Mouse (Mus musculus) heart, adult 8-10 months (tissue): ENCODE results near the gene Stoml2. TPM values are rescaled to one million over a fixed set of nuclear protein-coding genes. Genes with fewer than 3 reads are reported as not detected.
"Not testable (repeated sequence)": the region's sequence is repeated elsewhere in the genome, so short reads cannot be mapped to it uniquely, and the experiment has no call there.

Experiments used
- DNase-seq: peaks from one replicate; pipeline ENCODE4 v3.0.0; 2022; ENCODE audit warnings: low spot score
- total RNA-seq, 4 experiments: library from RNA; stranded (reverse); gene quantifications; 2 replicates each; pipeline ENCODE4 v1.2.4; 2022

Gene Stoml2
- total RNA-seq, 4 experiments from 2014 or later, result 104 to 110 (median 108) TPM

- DNase-seq, result no peak
These were observed 26.6 kb downstream of the Stoml2 start for GRCm38 (mm10) chr4:43004951-43005350.

- no peak for DNase-seq
These were observed 28.6 kb downstream of the Stoml2 start for GRCm38 (mm10) chr4:43002756-43003439.

- DNase-seq, result no peak
These were observed 30.2 kb downstream of the Stoml2 start for GRCm38 (mm10) chr4:43001272-43001671.

DNA sequence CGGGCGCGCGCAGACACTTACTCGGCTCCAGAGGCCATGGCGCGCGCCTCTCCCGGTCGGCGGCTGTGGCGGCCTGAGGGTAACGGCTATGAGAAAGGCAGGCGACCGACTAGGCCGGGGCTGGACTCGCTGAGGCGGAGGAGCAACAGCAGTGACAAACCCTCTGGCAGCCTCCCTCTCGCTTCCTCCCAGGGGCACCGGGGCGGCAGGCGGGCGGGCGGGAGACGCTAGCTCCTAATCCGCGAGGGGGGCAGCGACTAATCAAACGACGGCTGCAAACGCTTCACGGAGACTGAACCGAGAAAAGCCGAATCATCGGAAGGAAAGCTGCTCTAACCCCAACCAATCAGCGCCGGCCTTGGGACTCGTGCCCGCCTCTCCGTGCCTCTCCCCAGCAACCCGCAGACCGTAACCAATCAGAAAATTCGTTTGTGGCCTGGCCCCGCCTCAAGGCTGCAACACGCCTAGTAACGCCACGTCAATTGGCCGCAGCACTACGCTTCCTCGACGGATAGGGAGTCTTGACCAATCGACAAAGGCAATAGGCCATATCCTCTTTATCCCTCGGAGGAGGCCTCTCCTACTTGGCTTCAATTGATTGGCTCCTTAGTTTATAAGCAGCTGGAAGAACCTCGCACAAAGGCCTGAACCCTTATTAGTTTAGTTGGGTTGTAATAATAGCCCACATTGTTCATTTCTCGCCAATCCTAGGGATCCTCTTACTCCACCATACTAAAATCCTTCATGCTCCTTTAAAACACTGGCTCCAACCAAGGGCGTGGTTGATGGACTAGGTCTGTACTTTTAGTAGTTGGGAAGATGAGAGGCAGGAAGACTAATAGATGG lies 31.1 kb downstream of the Stoml2 start, which contains the start of gene Vcp:
Gene Vcp (minus strand): TSS at position 367 of the 846 bp plus-strand sequence.
- DNase-seq, result peak; percentile 99

DNA sequence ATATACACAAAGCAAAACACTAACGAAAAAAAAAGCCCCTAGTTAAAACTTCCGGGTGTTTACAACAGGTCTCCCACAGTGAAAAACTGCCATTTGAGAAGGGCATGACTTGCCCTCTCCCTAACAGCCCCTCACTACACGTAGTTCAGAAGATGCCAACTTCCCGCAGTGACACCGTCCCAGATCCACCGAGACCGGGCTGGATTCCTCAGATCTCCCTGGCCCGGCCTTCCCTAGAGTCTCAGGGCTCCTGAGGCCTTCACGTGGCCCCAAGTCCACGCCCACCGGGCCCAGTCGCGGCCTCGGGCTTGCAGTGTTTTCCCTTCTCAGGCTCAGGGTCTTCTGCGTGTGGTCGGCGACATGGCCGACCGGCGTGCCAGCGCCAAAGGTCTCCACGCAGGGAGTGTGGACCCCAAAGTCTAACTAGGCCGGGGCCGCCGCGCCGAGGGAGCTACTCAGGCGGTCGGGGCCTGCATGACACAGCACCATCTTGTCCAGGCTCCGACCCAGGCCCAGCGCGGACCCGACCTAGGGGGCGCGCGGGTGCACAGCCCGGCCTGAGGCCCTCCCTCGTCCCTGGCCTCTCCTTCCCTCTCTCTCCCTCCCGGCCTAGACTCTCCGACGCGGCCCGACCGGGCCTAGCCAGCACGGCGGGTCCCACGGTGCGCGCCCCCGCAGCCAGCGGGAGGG lies 31.9 kb downstream of the Stoml2 start:
- DNase-seq, result peak; percentile 60

DNA sequence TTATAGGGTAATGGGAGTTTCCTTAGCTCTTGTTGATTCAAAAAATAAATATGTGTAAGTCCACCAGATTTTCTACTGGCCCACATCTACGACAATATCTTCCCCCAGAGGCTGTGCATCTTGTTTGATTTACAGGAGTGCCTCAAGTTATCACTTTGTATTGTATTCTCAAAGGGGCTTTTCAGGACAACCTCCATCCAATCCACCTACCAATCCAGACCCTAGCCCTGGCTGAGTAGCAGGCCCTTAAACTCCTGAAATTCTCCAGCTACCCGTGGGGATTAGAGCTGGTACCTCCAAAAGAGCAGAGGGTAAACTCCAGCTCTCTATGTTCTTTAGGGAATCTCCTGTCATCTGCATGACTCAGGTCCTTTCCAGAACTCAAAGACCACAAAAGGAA lies 33.5 kb downstream of the Stoml2 start:
- no peak for DNase-seq

GRCm38 (mm10) chr4:42988296-42988695 lies 43.2 kb downstream of the Stoml2 start:
- DNase-seq, result no peak

DNA sequence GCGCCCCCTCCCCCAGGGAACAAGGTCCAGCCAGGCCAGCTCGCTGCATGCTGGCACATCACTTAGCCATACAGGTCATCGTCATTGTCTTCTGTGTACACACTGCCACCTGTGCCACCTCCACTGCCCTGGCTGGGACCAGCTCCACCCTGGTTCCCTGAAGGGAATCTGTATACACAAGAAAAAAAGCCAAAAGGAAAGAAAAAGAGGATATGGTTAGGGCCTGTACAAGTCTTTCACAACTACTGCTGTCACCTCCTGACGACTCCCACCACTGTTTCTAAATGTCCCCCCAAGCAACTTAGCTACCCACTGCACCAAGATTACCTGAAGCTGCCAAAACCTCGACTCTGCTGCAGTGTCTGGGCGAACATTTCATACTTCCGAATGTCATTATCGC lies 51.0 kb downstream of the Stoml2 start:
- DNase-seq, result not testable (repeated sequence)

DNA sequence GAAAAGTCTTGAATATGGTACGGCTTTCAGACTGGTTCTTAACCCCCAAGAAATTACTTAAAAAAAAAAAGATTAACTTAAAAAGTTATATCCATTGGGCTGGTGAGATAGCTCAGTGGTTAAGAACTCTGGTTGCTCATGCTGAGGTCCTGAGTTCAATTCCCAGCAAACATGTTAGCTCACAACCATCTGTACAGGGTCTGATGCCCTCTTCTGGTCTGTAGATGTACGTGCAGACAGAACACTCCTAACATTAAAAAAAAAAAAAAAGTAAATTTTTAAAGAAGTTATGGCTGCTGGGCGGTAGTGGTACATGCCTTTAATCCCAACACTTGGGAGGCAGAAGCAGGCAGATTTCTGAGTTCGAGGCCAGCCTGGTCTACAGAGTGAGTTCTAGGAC lies 53.4 kb downstream of the Stoml2 start:
- no peak for DNase-seq

Other genes with a start within 250 kb of the Stoml2 start
- not detected for gene Fam205a1, start 177.8 kb downstream of the Stoml2 start, total RNA-seq
- gene Gm12394, start 174.9 kb downstream of the Stoml2 start, total RNA-seq, result not detected
- 10 to 100 TPM in 2 of 4 experiments, 1 to 10 TPM in 2; 7.5 to 11.8 (median 10.3) TPM for gene Fam205c, start 157.5 kb downstream of the Stoml2 start, total RNA-seq
- gene Phf24, start 115.0 kb downstream of the Stoml2 start, total RNA-seq, result 1 to 10 TPM; 4.3 to 9.8 (median 7.0) TPM
- gene Dnajb5, start 81.9 kb downstream of the Stoml2 start, total RNA-seq, result 100 to 1,000 TPM in 2 of 4 experiments, 10 to 100 TPM in 2; 65.1 to 119 (median 88.0) TPM
- not detected for gene 1700022I11Rik, start 62.1 kb downstream of the Stoml2 start, total RNA-seq
- gene Vcp, start 31.2 kb downstream of the Stoml2 start, total RNA-seq, result 100 to 1,000 TPM; 255 to 280 (median 263) TPM
- 1 to 10 TPM; 1.7 to 2.8 (median 2.2) TPM for gene Fancg, start 21.2 kb downstream of the Stoml2 start, total RNA-seq
- 10 to 100 TPM; 19.6 to 27.4 (median 23.6) TPM for gene Pigo, start 5.9 kb downstream of the Stoml2 start, total RNA-seq
- gene Fam214b, start 14.5 kb upstream of the Stoml2 start, total RNA-seq, result 10 to 100 TPM; 25.7 to 34.1 (median 30.1) TPM
- 10 to 100 TPM in 3 of 4 experiments, 1 to 10 TPM in 1; 7.7 to 11.7 (median 10.1) TPM for gene Unc13b, start 27.2 kb upstream of the Stoml2 start, total RNA-seq
- under 1 TPM in 1 of 4 experiments, not detected in 3; 0.09 TPM for gene Atp8b5, start 235.4 kb upstream of the Stoml2 start, total RNA-seq